Mouse (Mus musculus) heart, postnatal 10 days (tissue): ENCODE measurements around the gene Cars. TPM values are rescaled to one million over a fixed set of nuclear protein-coding genes. Genes with fewer than 3 reads are reported as not detected.
"Not testable (repeated sequence)": the region's sequence is repeated elsewhere in the genome, so short reads cannot be mapped to it uniquely, and the experiment has no call there.

Experiments
- DNase-seq, 2 experiments: peaks; one replicate each; pipeline ENCODE4 v3.0.0; 2021
- intact Hi-C: fragments of 180-260 bp; cut with DNase I; formaldehyde crosslinking; loops from one replicate; pipeline ENCODE4 v1.15.1; 2025
- total RNA-seq, 2 experiments: library from RNA; stranded (reverse); gene quantifications; 2 replicates each; pipeline ENCODE4 v1.2.3; 2021

Gene Cars
- total RNA-seq, 2 experiments from 2014 or later, result 20.3 to 26.8 TPM

GRCm38 (mm10) chr7:143588006-143588405 is 11.9 kb downstream of the Cars start:
- intact Hi-C loops, result no loop called here

GRCm38 (mm10) chr7:143587586-143587985 is 12.3 kb downstream of the Cars start:
- intact Hi-C loops, result no loop called here
- DNase-seq, result peak in 1 of 2 experiments; percentile 10

More at GRCm38 (mm10) chr7:143588006-143588405, 11.9 kb downstream of the Cars start:
- peak; percentile 46 to 53 for DNase-seq

- DNase-seq, result peak; percentile 54 to 82
- intact Hi-C loops, result loop anchor here (1.0 to 5.0 kb wide), 3 partner anchors 112 to 178 kb away; no protein-coding TSS in a partner anchor
Observed at GRCm38 (mm10) chr7:143583956-143584355, 15.9 kb downstream of the Cars start.

- intact Hi-C loops, result loop anchor here (5.0 kb wide), 1 partner anchor 179 kb away; no protein-coding TSS in a partner anchor
- DNase-seq, result no peak
Observed at GRCm38 (mm10) chr7:143583025-143583424, 16.9 kb downstream of the Cars start.

- no peak for DNase-seq
- intact Hi-C loops, result no loop called here
Observed at GRCm38 (mm10) chr7:143575751-143576150, 24.1 kb downstream of the Cars start.

- no peak for DNase-seq
- intact Hi-C loops, result no loop called here
Observed at GRCm38 (mm10) chr7:143565648-143566039, 34.2 kb downstream of the Cars start.

- DNase-seq, result no peak
- intact Hi-C loops, result no loop called here
Observed at GRCm38 (mm10) chr7:143565015-143565647, 34.8 kb downstream of the Cars start.

- intact Hi-C loops, result no loop called here
- no peak for DNase-seq
Observed at GRCm38 (mm10) chr7:143563787-143564186, 36.1 kb downstream of the Cars start.

GRCm38 (mm10) chr7:143557616-143558015 is 42.3 kb downstream of the Cars start:
- DNase-seq, result no peak
- intact Hi-C loops, result no loop called here

GRCm38 (mm10) chr7:143556964-143557610 is 42.8 kb downstream of the Cars start:
- intact Hi-C loops, result no loop called here
- peak; percentile 58 to 60 for DNase-seq

GRCm38 (mm10) chr7:143549588-143550220 is 50.2 kb downstream of the Cars start:
- intact Hi-C loops, result no loop called here
- DNase-seq, result no peak

- DNase-seq, result peak; percentile 100
- intact Hi-C loops, result no loop called here
Observed at GRCm38 (mm10) chr7:143548976-143549457, 50.9 kb downstream of the Cars start, which contains the start of gene Nap1l4. Gene Nap1l4 (minus strand): TSS chr7:143549106.

GRCm38 (mm10) chr7:143548231-143548961 is 51.5 kb downstream of the Cars start:
- DNase-seq, result no peak

GRCm38 (mm10) chr7:143546554-143546953 is 53.3 kb downstream of the Cars start:
- no peak for DNase-seq
- intact Hi-C loops, result no loop called here

More at GRCm38 (mm10) chr7:143548231-143548961, 51.5 kb downstream of the Cars start:
- intact Hi-C loops, result no loop called here

GRCm38 (mm10) chr7:143544368-143544767 is 55.5 kb downstream of the Cars start:
- peak in 1 of 2 experiments; percentile 47 for DNase-seq
- intact Hi-C loops, result no loop called here

GRCm38 (mm10) chr7:143538671-143539070 is 61.2 kb downstream of the Cars start:
- intact Hi-C loops, result no loop called here
- no peak for DNase-seq

- DNase-seq, intact Hi-C loops: not testable (repeated sequence)
Observed at GRCm38 (mm10) chr7:143538229-143538628, 61.7 kb downstream of the Cars start.

- no peak for DNase-seq
- intact Hi-C loops, result no loop called here
Observed at GRCm38 (mm10) chr7:143536251-143536650, 63.6 kb downstream of the Cars start.

- intact Hi-C loops, result no loop called here
- no peak for DNase-seq
Observed at GRCm38 (mm10) chr7:143533284-143533683, 66.6 kb downstream of the Cars start.

- DNase-seq, result peak in 1 of 2 experiments; percentile 20
- intact Hi-C loops, result no loop called here
Observed at GRCm38 (mm10) chr7:143532410-143532809, 67.5 kb downstream of the Cars start.

GRCm38 (mm10) chr7:143519333-143519732 is 80.6 kb downstream of the Cars start:
- intact Hi-C loops, result no loop called here
- DNase-seq, result no peak
